Mouse (Mus musculus): ENCODE results near the gene Gm10382. TPM values are rescaled to one million over a fixed set of nuclear protein-coding genes. Genes with fewer than 3 reads are reported as not detected.

The Gm10382 gene
- polyA plus RNA-seq, 1 experiment from 2014 or later = 0.28 TPM

DNA sequence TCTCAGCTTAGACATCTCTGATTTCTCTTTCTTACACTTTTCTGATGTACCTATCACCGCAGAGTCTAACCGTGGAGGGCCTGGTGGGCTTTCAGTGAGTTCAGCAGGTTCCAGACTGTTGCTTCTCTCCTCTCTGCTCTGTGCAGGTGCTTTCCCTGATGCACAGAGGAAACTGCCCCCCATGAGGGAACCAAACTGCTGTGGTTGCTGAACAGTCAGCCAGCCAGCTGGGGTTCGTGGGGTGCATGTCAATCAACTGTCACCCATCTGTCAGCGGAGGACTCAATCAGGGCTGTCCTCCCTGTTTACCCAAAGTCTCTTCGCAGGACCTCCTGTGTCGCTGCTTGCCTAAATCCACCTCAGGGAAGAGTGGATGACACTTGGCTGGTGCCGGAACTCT is 11.9 kb upstream of the Gm10382 start:
- Histone ChIP-seq H3K4me3 (ENCODE audit: low read depth, low read length) (no peak overlapping the region), H3K9ac (ENCODE audit: low read length) (no peak overlapping the region), H3K36me3 (ENCODE audit: control insufficient read depth, insufficient read depth, low read length) (no peaks in the 10 kb centered on the region), H3K4me2 (ENCODE audit: low read depth, severe bottlenecking) (no peak overlapping the region), H3K27ac (replicated peaks; ENCODE audit: low read depth, low read length) (no peak overlapping the region), H3K4me1 (ENCODE audit: control insufficient read depth, insufficient read depth, low read length) (no peaks in the 10 kb centered on the region), H3K9me3 (ENCODE audit: control insufficient read depth, low read length) (no peaks in the 10 kb centered on the region), H3K27me3 (ENCODE audit: control insufficient read depth, insufficient read depth, low read length) (no peaks in the 10 kb centered on the region)
- no peak for ATAC-seq (ENCODE audit: insufficient number of reproducible peaks, low FRiP score, low TSS enrichment, low read depth)
- DNase-seq (ENCODE audit: low spot score) = no peak
- WGBS = 70% methylated on average over 7 of the region's 7 CpGs

DNA sequence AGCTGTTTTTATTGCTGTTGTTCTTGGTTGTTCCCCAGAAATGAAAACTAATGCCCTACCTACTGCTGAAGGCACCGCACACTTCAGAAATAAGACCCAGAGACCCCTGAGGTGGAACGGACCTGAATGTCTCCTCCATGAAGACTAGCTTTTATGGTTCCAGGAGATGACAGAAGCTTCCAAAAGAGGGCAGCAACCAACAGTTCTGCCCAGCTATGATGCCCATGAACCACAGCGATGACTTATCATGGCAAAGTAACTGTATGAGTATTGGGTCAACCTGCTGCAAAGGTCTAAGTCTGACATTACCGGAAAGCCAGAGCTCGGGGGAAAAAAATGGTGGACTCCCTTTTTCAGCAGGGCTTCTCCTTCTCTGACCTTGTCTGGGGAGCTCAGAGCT is 10.2 kb upstream of the Gm10382 start:
- no peak overlapping the region for H3K9ac ChIP-seq (ENCODE audit: low read length)
- ATAC-seq (ENCODE audit: insufficient number of reproducible peaks, low FRiP score, low TSS enrichment, low read depth) (no peak), DNase-seq (ENCODE audit: low spot score) (no peak)
- no peaks in the 10 kb centered on the region for H3K4me1 ChIP-seq (ENCODE audit: control insufficient read depth, insufficient read depth, low read length)
- no peaks in the 10 kb centered on the region for H3K27me3 ChIP-seq (ENCODE audit: control insufficient read depth, insufficient read depth, low read length)
- H3K27ac ChIP-seq (replicated peaks; ENCODE audit: low read depth, low read length) = no peak overlapping the region
- no peaks in the 10 kb centered on the region for H3K9me3 ChIP-seq (ENCODE audit: control insufficient read depth, low read length)
- no peak overlapping the region for H3K4me2 ChIP-seq (ENCODE audit: low read depth, severe bottlenecking)
- H3K4me3 ChIP-seq (ENCODE audit: low read depth, low read length) = no peak overlapping the region
- no peaks in the 10 kb centered on the region for H3K36me3 ChIP-seq (ENCODE audit: control insufficient read depth, insufficient read depth, low read length)
- WGBS = 90% methylated on average over 5 of the region's 5 CpGs

DNA sequence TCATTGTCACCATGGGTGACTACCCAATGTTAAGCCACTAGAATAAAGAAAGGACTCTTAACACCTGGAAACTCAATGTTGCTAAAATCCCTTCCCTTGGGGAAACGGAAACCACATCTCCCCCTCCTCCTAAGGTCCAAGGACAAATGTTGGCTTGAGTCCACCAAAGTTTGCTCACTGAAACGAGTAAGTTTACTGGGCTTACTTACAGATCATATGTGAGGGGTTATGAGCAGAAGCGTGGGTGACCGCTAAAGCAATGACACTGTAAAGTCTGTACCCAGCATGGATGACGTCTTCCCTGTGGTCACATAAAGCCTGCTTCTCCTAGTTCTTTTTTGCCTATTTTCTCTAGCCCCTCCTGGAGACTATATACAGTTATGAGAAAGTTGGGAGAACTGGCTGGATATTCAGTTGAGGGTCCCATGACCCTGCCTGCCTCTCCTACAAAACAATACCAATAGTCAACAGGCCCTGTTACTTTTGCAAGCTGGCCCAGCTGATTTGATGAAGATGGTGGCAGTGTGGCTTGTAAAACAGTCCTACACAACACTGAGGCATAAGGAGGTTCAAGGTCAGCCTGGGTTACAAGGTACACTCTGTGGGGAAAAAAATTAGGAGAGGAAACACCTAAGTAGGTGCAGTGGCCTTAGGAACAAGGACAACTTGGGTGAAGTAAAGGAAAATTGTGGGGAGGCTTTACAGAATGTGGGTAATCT is 7.0 kb upstream of the Gm10382 start:
- WGBS = 80% methylated on average over 5 of the region's 5 CpGs
- ATAC-seq (ENCODE audit: insufficient number of reproducible peaks, low FRiP score, low TSS enrichment, low read depth) = no peak
- Histone ChIP-seq H3K9ac (ENCODE audit: low read length) (no peak overlapping the region), H3K36me3 (ENCODE audit: control insufficient read depth, insufficient read depth, low read length) (peaks cover 10% of the 10 kb centered on the region), H3K9me3 (ENCODE audit: control insufficient read depth, low read length) (no peaks in the 10 kb centered on the region), H3K4me3 (ENCODE audit: low read depth, low read length) (no peak overlapping the region), H3K27me3 (ENCODE audit: control insufficient read depth, insufficient read depth, low read length) (no peaks in the 10 kb centered on the region), H3K4me1 (ENCODE audit: control insufficient read depth, insufficient read depth, low read length) (no peaks in the 10 kb centered on the region), H3K4me2 (ENCODE audit: low read depth, severe bottlenecking) (no peak overlapping the region), H3K27ac (replicated peaks; ENCODE audit: low read depth, low read length) (no peak overlapping the region)
- DNase-seq (ENCODE audit: low spot score) = no peak

DNA sequence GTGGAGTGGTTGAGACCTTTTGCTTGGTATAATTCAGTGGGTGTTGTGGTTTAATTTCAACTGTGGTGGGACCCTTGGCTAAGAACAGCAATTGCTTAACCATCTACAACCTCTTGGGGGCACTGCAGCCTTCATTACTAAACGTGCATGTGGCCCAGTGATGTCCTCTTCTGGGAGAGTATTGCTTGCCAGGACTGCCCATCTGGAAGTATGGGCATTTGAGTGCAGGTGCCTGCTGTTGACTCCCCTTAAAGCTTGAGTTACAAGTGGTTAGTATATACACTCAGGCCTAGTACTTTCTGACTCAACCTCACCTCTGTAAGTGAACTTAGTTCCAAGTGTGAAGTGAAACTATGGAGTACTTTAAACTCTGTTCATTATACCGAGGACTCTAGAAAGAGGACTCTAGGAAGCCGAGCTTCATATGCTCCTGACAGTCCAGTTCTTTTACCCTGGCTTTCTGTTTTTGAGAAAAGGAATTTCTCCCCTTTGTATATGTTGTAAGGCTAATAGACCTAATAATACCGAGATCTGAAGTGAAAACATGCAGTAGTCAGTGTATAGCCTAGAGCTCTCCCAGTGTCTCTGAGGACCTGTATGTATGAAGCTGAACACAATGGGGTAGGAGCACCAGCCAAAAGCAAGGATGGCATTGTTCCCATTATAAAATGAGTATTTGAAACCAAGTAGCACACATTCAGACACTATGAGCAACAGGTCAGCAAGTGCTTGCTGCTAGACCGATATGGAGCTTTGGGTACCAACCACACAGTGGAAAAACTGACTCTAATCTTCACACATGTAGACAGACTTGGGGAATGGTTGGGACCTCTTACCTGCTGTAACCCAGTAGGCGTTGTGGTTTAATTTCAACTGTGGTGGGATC is 6.2 kb upstream of the Gm10382 start:
- H3K4me3 ChIP-seq (ENCODE audit: low read depth, low read length) = no peak overlapping the region
- no peaks in the 10 kb centered on the region for H3K4me1 ChIP-seq (ENCODE audit: control insufficient read depth, insufficient read depth, low read length)
- ATAC-seq (ENCODE audit: insufficient number of reproducible peaks, low FRiP score, low TSS enrichment, low read depth) = 0 out of 2 replicates have a peak, but pooled peaks have one; percentile 31
- no peak overlapping the region for H3K9ac ChIP-seq (ENCODE audit: low read length)
- H3K4me2 ChIP-seq (ENCODE audit: low read depth, severe bottlenecking) = no peak overlapping the region
- peak; percentile 65 for DNase-seq (ENCODE audit: low spot score)
- H3K9me3 ChIP-seq (ENCODE audit: control insufficient read depth, low read length) = no peaks in the 10 kb centered on the region
- no peak overlapping the region for H3K27ac ChIP-seq (replicated peaks; ENCODE audit: low read depth, low read length)
- WGBS = 61% methylated on average over 6 of the region's 6 CpGs
- H3K27me3 ChIP-seq (ENCODE audit: control insufficient read depth, insufficient read depth, low read length) = no peaks in the 10 kb centered on the region
- peaks cover 10% of the 10 kb centered on the region for H3K36me3 ChIP-seq (ENCODE audit: control insufficient read depth, insufficient read depth, low read length)

DNA sequence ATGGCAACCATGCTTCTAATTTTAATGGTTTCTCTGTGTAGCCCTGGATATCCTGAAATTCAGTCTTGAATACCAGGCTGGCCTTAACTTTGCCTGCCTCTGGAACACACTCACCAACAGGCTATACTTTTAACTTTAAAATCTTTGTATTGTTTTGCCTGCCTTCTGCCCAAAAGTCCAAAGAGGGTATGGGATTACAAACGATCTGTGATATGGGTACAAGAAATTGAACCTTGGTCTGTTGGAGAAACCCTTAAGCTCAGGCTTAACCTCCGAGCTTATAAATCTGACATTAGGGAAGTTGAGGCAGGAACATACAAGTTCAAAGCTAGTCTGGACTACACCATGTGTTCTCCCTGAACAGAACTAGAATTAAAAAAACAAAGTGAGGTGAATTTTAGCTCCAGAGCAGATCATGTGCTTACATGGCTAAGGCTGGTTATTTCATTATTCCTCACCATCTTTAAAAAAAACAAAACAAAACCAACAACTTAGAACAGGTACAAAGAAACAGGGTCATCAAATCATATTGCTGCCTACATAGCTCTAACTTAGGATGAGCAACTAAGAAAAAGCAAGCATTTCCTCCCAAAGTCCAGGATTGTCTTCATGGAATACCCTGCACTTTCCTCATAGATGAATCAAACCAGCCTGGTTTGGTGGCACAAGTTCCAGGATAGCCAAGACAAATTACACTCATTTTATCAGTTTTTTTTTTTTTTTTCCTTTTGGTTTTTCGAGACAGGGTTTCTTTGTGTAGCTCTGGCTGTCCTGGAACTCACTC is 5.3 kb upstream of the Gm10382 start:
- H3K4me1 ChIP-seq (ENCODE audit: control insufficient read depth, insufficient read depth, low read length) = peaks cover 4% of the 10 kb centered on the region; the same call in 1 of the 2 replicates
- no peak for ATAC-seq (ENCODE audit: insufficient number of reproducible peaks, low FRiP score, low TSS enrichment, low read depth)
- DNase-seq (ENCODE audit: low spot score) = no peak
- WGBS = 73% methylated on average over 3 of the region's 3 CpGs
- no peaks in the 10 kb centered on the region for H3K27me3 ChIP-seq (ENCODE audit: control insufficient read depth, insufficient read depth, low read length)
- H3K9ac ChIP-seq (ENCODE audit: low read length) = no peak overlapping the region
- no peaks in the 10 kb centered on the region for H3K9me3 ChIP-seq (ENCODE audit: control insufficient read depth, low read length)
- H3K4me3 ChIP-seq (ENCODE audit: low read depth, low read length) = no peak overlapping the region
- no peak overlapping the region for H3K4me2 ChIP-seq (ENCODE audit: low read depth, severe bottlenecking)
- H3K27ac ChIP-seq (replicated peaks; ENCODE audit: low read depth, low read length) = no peak overlapping the region
- H3K36me3 ChIP-seq (ENCODE audit: control insufficient read depth, insufficient read depth, low read length) = peaks cover 11% of the 10 kb centered on the region

DNA sequence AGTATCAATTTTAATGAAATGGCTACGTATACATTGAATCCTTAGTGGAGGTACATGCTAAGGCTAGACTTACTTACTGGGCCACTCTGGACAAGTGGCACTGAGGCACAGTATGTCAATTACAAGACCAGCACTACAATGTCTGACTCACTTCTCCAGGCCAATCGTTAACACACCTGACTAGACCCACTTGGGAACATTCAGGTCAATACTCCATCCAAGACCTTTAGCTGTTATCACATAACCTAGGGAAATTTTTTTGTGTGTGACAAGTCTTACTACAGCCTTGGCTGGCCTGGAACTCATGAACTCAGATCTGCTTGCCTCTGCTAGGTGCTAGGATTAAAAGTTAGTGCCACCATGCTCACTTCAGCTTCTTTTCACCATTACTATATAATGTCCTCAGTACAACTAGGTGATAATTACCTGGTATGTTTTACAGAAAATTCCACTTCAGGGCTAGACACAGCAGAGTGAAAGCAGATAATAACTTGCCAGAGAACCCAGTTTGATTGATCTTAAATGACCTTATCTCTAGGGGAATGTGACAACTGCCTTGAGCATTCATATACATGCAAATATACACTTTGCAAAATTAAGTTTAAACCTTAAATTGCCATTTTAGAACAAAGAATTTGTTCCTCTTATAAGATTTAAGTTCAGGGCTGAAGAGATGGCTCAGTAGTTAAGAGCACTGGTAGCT is 4.5 kb upstream of the Gm10382 start:
- no peaks in the 10 kb centered on the region for H3K9me3 ChIP-seq (ENCODE audit: control insufficient read depth, low read length)

DNA sequence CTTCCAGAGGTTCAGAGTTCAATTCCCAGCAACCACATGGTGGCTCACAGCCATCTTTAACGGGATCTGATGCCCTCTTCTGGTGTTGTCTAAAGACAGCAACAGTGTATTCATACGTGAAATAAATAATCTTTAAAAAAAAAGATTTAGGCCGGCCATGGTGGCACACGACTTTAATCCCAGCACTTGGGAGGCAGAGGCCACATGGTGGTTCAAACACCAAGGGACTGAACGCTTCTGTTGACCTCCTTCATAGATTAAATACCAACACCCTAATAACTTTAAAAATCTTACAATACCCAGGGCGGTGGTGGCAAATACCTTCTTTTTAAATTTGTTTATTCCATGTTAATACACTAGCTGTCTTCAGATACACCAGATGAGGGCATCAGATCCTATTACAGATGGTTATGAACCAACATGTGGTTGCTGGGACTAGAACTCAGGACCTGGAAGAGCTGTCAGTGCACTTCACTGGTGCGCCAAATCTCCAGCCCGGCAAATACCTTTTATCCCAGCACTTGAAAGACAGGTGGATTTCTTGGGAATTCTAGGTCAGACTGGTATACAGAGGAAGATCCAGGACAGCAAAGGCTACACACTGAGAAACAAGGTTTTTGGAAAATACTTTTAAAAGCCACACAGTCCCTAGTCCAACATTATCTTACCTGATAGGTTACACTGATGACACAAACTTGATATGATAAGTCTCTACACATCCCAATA is 3.7 kb upstream of the Gm10382 start:
- ATAC-seq (ENCODE audit: insufficient number of reproducible peaks, low FRiP score, low TSS enrichment, low read depth) (no peak), DNase-seq (ENCODE audit: low spot score) (no peak)
- H3K9ac ChIP-seq (ENCODE audit: low read length) = no peak overlapping the region
- peaks cover 4% of the 10 kb centered on the region; the same call in 1 of the 2 replicates for H3K4me1 ChIP-seq (ENCODE audit: control insufficient read depth, insufficient read depth, low read length)
- 88% methylated on average over 8 of the region's 8 CpGs for WGBS
- no peaks in the 10 kb centered on the region for H3K27me3 ChIP-seq (ENCODE audit: control insufficient read depth, insufficient read depth, low read length)
- no peak overlapping the region for H3K4me3 ChIP-seq (ENCODE audit: low read depth, low read length)
- H3K9me3 ChIP-seq (ENCODE audit: control insufficient read depth, low read length) = no peaks in the 10 kb centered on the region
- H3K4me2 ChIP-seq (ENCODE audit: low read depth, severe bottlenecking) = no peak overlapping the region
- H3K36me3 ChIP-seq (ENCODE audit: control insufficient read depth, insufficient read depth, low read length) = peaks cover 11% of the 10 kb centered on the region
- no peak overlapping the region for H3K27ac ChIP-seq (replicated peaks; ENCODE audit: low read depth, low read length)

More for the DNA sequence above, 4.5 kb upstream of the Gm10382 start:
- peaks cover 4% of the 10 kb centered on the region; the same call in 1 of the 2 replicates for H3K4me1 ChIP-seq (ENCODE audit: control insufficient read depth, insufficient read depth, low read length)
- no peaks in the 10 kb centered on the region for H3K27me3 ChIP-seq (ENCODE audit: control insufficient read depth, insufficient read depth, low read length)
- no peak overlapping the region for H3K4me3 ChIP-seq (ENCODE audit: low read depth, low read length)
- peaks cover 11% of the 10 kb centered on the region for H3K36me3 ChIP-seq (ENCODE audit: control insufficient read depth, insufficient read depth, low read length)
- no peak overlapping the region for H3K9ac ChIP-seq (ENCODE audit: low read length)
- H3K27ac ChIP-seq (replicated peaks; ENCODE audit: low read depth, low read length) = no peak overlapping the region
- 86% methylated on average over 2 of the region's 2 CpGs for WGBS
- DNase-seq (ENCODE audit: low spot score) (no peak), ATAC-seq (ENCODE audit: insufficient number of reproducible peaks, low FRiP score, low TSS enrichment, low read depth) (no peak)
- no peak overlapping the region for H3K4me2 ChIP-seq (ENCODE audit: low read depth, severe bottlenecking)
